Mouse (Mus musculus): ENCODE data around the gene Atp23. TPM values are rescaled to one million over a fixed set of nuclear protein-coding genes. Genes with fewer than 3 reads are reported as not detected.
A peak's percentile ranks its signal among the peaks of the same experiment; 100 is the strongest.

Gene Atp23
- total RNA-seq (2021): 10 to 100 TPM; 11.1 to 11.6 TPM
- long read RNA-seq, experiment 1, transcript Atp23-202 (6 exons, 1,043 nt): major isoform, 16 of 27 reads
- long read RNA-seq, experiment 1, partial matches to known transcripts: 5 of 27 reads
- long read RNA-seq, experiment 1, other reads (novel, unspliced or antisense): 3 of 27 reads
- long read RNA-seq, experiment 2, transcript Atp23-202 (6 exons, 1,043 nt): major isoform, 6 of 14 reads
- long read RNA-seq, experiment 2, partial matches to known transcripts: 4 of 14 reads
- long read RNA-seq, experiment 2, other reads (novel, unspliced or antisense): 4 of 14 reads

DNA sequence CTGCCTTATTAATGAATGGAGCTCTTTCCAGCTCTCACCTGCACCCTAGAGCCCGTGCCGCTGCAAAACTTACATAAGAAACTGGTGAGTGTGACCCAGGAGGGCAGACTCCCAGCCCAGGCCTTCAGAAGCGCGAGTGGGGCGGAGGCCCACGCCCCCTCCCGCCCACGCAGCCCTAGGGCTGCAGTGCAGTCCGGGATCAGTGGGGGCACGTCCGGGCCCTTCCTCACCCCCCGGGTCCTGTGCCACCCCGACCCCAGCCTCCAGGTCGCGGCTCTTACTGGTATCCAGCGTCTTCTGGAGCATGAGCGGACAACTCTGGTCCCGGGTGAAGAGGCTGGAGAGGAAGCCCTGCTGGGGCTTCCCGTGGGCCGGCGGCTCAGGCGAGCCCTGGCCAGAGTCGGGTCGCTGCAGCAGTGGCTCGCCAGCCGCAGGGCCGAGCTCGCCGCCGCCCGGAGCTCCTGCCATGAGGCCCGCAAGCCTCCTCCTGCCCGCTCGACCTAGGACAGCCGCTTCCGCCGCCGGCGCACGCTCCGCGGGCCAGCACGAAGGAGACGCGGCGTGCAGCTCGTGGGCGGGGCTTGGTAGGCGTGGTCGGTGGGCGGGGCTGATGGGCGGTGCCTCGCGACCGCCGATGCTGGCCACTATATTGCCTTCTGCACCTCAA, at the start of gene Atp23:
Gene Atp23 (minus strand): TSS at position 535 of the 667 bp plus-strand sequence.
- DNase-seq (ENCODE audit: low spot score in 2 of 2): peak; percentile 82 to 91

DNA sequence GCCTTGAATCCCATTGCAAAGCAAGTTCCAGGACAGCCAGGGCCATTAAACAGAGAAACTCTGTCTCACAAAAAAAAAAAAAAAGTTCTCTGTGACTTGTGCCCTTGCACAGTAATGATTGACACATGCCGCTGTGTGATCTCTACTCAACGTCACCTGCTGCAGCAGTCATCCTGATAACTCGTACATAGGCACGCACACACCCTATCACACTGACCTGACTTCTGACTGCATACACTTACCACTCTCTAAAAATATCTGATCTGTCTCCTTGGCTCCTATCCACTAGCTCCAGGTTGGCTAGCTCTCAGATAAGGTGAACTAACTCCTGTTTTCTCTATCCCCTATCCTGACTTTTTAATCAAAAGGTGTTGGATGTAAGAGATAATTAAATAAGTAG, 49.4 kb upstream of the Atp23 start:
- no peak for DNase-seq (ENCODE audit: low spot score in 2 of 2)

DNA sequence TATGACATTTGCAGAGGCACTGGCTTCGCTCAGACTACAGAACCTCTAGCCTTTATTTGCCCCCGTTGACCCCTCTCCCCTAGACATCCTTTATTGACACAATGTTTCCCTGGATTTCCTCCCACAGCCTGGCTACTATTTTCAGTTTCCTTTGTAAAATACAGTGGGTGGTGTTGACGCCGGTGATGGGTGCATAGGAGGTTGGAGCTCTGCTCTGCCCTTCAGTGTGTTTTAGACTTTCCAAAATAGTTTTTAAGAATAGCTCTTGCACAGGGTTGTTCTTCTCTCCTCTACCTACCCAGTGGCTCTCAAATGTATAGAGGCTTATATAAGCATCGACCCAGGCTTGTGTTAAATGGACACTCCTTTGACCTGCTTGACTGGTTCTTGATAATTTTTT, 48.7 kb upstream of the Atp23 start:
- DNase-seq (ENCODE audit: low spot score in 2 of 2): no peak

DNA sequence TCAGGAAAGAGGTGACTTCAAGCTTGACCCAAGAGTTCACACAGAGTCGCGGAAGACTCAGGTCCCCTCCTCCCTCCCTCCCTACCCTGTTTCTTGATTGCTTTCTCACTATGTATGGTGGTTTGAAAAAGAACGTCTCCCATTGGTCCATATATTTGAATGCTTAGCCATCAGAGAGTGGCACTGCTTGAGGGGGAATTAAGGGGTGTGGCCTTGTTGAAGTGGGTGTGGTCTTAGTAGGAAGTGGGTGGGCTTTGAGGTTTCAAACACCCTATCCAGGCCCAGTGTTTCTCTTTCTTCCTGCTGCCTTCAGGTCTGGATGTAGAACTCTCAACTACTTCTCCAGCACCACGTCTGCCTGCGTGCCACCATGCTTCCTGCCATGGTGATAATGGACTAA, 44.4 kb upstream of the Atp23 start:
- no peak for DNase-seq (ENCODE audit: low spot score in 2 of 2)

DNA sequence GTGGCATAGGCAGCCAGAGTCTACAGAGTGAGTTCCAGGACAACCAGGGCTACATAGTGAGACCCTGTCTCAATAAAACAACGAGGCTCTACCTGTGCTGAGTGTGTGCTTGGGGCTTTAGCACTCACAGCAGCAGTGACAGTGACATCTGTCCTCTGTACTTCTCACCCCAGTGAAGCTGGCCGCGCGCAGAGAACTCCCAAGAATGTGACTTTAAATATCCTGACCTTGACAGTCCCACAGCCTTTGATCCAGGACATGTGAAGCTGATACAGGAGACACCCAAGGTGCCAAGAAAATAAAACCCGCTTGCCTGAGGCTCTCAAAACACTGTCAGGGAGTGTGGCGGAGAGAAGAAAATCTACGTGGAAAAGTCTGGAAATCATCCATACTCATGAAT, 39.8 kb upstream of the Atp23 start:
- no peak for DNase-seq (ENCODE audit: low spot score in 2 of 2)

DNA sequence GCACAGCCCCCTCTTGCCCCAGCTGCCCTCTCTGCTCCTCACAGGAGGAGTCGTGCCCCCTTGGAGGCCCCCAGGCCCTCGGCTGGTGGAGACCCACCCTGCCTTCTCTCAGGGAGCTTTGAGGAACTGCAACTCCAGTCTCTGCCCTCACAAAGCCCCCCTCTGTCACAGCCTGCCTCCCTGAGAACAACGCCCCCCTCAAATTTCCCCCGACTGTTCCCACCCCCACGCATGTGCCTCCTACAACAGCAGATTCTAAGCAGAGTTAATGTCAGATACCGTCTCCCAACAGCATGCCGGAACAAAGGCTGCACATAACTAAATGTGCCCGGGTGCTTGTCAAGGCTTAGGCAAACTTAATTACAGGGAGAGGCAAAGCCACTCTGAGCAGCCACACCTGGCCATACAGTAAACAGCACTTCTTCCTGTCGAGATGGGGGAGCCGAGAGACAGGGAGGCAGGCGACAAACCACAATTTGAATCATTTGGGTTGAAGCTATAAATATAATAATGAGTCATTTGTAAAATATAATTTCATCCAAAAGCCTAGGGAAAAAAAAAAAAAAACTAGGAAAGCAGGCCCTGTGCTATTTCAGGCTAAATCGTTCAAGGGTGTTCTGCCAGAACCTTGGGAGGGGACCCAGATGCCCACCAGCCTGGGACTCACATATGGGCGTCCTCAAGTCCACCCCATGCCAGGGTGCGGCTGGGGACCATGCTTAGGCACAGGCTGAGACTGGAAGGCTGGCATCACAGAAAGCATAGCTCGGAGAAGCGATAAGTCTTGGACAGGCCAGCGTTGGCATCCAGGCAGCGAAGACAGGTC, 34.6 kb upstream of the Atp23 start:
- DNase-seq (ENCODE audit: low spot score in 2 of 2): no peak

DNA sequence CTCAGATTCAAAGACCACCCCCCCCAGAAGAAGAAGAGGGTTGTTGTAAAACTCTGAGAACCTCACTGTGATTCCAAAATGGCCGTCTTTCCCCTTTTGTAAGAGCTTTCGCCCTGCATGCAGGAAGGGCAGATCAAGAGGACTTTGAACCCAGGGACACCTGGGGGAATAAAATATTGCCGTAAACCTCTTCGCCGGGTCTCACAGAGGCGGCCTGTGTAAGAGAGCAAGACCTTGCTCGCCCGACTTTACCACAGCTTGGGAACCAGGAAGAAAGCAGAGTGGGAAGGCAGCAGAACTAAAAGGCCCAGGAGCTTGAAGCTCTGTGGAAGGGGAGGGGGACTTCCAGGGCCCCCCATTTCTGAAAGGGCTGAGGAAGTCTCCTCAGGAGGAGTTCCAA, 34.0 kb upstream of the Atp23 start:
- DNase-seq (ENCODE audit: low spot score in 2 of 2): no peak

DNA sequence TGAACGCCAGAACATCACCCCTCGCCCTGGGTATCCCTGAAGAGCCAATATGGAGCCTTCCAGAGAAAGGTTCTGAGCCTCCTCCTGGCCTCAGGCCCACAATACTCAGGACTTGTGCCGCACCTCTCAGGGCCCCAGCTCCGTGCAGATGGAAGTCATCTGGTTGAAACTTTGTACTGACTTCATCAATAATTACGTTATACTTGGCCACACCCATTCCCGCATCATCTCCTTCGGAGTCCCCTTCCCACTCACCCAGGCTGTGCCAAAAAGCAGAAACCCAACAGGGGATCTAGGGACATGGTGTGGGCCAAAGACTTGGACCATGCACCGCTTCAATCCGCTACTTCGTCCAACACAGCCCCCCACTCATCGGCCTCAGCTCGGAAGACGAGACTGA, 33.4 kb upstream of the Atp23 start:
- no peak for DNase-seq (ENCODE audit: low spot score in 2 of 2)

DNA sequence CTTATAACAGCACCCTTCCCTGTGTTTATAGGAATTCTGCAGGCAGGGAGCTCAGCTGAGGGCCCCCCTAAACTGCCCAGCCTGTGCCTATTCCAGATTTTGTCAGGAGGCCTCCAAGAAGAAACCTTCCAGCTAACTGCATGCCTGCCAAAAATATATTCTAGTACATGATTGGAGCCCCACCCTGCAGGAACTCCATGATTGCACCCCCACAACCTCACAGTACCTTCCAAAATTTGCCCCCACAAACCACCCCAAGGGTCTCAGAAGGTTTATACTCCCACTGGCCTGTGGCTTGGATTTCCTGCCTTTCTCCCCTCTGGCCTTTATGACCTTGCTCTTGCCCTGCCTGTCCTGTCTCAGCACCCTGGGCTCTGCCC, 30.6 kb upstream of the Atp23 start:
- DNase-seq (ENCODE audit: low spot score in 2 of 2): no peak

DNA sequence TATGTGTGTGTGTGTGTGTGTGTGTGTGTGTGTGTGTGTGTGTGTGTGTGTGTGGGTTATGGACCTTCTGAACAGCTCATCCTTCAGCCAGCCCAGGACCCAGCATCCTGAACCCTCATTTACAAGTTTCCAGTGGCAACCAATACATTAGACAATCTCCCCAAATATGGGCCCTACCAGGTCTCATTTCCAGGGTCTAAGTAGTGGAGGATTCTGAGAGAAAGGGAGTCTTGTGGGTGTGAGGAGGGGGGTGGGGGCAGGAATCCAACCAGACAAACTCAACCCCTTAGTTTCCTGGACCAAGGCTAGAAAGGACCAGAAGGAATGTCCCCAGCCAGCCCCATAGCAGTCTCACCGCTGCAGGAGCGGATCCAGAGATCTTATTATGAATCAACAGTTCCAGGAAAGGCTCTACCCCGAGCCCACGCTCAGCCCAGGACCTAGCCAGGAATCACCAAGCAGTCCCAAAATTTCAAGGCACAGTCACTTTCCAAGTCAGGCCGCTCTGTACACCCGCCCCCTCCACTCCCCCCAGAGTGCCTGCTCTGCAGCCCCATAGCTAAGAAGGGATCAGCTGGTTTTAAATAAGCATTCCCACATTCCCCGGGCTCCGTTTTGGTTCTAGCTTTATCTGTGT, 30.1 kb upstream of the Atp23 start:
- DNase-seq (ENCODE audit: low spot score in 2 of 2): no peak

DNA sequence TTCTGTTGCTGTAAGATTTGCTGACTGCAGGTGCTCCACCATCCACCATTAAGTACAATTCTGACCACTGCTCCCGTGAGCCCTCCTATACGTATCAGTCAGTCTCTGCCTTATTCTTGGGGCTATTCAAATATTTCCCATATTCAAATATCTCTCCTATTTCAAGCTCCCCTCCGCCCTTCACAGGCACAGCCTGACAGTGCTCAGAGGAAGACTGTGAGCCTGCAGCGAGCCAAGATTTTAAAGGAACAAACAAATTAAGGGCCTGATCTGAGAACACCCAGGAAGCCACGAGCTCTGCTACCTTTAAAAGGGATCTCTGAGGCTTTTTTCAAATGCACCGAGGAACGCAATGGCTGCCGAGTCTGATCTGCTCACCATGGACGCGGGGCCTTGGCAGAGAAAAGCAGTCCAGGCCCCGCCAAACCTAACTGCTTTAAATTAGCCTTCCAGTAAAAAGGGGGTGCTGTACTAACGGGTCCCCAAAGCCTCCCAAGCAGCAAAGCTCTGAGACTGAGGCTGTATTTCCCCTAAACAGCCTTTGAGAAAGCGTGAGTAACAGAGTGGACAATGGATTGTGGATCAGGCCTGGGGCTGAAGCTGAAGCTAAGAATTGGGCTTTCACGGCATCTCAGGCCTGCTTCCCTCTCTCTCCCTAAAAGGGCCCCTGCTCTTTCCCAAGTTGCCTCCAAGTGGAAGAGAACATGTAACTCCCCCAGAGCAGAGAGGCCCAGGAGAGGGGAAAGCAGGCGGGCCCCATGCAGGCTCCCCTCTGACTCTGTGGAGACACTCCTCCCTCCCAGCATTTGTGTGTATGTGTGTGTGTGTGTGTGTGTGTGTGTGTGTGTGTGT, 29.3 kb upstream of the Atp23 start:
- no peak for DNase-seq (ENCODE audit: low spot score in 2 of 2)

DNA sequence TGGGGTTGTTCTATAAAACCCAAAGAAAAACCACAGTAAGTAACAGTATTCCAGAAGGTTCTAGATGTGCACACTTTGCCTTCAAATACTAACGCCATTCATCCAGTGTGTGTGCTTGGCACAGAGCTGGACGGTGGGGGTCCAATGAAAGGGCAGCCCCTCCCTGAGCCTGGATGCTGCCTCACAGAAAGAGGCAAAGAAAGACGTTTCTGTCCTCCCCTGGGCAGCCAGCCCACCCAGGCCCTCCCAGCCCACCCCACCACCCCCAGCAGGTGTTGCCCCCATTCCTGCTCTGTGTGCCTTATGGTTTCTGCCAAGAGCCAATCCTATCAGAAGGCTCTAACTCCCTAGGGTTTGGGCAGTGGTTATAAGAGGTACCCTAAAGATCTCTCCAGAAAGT, 28.4 kb upstream of the Atp23 start:
- DNase-seq (ENCODE audit: low spot score in 2 of 2): no peak

DNA sequence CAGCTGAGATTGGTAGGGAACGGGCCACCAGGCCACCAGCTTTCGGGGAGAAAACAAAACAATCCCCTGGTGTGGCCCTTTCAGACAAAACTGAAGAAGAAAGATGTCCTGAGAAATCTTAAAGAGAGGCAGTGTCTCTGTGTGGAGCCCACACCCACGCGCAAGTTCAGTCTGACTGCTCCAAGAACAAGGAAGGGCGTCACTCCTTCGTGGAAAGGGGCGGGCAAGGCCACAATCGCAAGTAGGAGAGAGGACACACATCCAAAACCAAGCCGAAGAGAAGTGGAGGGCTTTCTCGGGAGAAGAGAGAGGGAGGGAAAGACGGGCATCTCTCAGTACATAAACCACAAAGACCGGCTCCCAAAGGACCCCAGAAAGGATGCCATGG, 27.7 kb upstream of the Atp23 start:
- DNase-seq (ENCODE audit: low spot score in 2 of 2): no peak

DNA sequence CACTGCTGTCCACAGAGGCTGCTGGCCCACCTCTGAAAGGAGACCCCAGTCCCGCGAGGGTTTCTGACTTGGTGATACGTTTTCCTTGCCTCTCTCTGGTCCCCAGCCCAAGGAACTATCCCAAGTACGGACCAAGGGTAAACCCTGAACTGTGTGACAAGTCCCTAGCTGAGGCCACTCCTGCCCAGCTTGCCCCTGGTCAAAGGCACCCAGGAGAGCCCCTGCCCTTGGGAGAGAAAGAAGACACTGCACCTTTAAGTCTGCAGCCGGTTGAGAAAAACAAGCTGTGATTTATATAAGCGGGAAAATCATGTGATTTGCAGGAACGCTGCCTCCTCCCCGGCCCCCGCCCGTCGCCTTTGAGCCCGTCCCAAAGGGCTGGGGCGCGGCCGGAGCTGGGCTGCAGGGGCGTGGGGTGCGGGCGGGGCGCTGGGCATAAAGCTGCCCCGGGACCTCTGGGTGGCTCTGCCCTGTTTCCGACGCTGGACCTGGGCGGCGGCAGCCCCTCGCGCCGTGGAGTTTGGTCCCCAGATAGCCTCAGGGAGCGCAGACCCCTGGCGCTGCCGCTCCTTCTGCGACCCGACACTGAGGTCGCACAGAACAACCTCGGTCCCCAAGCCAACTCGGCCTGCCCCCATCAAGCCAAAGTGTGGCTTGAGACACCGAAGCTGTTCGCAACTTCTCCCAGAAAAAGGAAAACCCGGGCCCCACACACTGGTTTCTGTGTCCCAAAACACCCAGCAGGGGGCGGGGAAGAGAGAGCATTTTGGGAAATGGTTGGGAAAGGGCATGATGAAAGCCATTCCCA, 27.1 kb upstream of the Atp23 start:
- DNase-seq (ENCODE audit: low spot score in 2 of 2): peak; percentile 46 to 75

DNA sequence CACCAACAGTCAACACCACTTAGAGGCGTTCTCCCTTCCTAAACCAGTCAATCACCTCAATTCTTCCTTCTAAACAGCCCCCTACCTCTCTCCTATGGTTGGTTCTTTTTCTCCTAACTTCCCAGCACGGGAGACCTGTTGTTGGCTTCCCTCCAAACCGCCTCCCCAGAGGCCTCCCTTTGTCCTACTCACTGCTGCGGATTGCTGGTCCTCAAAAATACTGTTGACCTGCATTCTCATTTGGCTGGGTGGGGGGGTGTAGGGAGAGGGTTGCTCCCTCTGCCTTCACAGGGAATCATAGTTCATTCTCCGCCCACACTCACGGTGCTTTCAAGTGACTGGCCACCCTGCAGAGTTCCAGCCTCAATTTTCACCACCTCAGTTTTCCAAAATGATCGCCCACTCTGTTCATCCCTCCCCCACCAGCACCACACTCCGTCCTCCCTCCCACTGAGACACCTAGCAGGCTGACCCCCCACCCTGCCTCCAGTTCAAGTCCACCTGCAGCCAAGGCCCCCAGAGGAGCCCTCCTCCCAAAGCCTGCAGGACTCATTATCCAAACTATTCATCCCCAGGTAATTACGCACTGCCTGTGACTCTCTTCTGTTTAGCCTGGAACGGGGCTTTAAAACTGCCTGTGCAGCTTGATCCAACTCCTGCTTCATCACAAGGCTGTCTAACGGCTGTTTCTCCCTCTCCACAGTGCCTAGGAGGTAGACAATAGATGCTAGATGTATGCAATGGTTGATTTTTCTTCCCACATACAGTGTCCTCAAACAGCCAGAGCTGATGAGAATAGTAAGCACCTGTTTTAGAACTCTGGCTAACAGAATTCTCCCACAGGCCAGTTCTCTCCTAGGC, 26.2 kb upstream of the Atp23 start:
- DNase-seq (ENCODE audit: low spot score in 2 of 2): no peak

DNA sequence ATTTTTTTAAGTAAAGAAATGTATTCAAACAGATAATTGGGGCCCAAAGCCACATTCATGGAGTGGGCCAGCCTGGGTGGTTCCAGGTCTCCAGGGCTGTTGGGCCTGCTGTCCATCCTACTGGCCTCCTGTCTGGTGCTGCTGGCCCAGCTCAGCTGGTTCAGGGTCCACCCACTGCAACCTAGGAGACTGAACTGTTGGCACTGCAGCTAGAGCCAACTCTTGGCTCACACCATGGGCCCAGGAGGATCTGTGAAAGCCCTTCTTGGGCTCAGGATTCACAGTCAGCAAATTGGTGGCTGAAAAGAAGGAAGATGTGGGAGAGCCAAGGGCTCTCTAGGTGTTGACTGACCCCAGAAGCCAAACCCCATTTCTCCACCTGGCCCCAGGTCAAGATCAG, 24.2 kb upstream of the Atp23 start:
- no peak for DNase-seq (ENCODE audit: low spot score in 2 of 2)

DNA sequence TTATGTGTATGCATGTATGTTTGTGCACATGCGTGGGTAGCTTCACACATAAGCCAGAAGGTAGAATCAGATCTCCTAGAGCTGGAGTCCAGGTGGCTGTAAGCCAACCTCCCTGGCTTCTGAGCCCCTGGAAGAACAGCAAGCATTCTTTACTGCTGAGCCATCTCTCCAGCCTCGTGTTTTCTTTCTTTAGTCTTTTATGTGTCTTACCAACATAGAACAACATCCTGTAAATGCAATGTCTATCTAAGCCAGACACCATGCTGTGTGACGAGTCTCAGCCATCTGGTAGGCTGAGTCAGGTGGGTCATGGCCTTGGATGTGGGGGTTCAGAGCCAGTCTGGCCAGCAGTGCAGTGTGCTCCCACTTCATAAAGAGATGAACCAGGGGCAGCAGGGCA, 22.9 kb upstream of the Atp23 start:
- no peak for DNase-seq (ENCODE audit: low spot score in 2 of 2)

DNA sequence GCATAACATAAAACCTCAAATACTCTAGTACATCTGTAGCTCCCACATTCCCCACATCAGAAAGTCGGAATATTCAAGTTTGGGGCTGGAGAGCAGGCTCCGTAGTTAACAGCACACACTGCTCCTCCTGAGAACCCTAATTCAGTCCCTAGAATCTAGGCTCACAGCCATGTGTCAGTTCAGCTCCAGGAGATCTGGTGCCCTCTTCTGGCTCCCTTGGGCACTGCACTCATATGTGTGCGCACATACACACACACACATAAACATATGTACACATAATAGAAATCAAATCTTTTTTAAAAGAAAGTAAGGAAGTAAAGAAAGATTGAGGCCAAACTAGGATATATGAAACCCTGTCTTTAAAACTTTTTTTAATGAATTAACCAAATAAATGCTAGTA, 19.1 kb upstream of the Atp23 start:
- DNase-seq (ENCODE audit: low spot score in 2 of 2): no peak

DNA sequence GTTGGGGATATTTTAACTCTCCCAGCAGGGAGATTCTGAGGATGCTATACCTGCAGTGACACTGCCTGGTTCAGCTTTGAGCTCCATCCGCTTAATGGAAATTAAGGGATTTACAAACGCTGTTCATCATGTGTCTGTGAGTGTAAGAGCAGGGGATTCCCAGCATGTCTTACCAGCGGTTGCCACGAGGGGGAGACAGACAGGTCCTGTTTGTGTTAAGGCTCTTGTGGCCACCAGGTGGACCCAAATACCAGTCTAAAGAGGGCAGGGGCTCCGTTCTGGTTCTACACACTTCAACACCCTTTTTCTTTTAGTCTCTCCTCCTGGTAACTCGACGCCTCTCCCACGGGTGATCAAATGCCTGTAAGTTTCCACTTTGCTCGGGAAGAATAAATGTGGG, 17.9 kb upstream of the Atp23 start:
- peak; percentile 81 to 86 for DNase-seq (ENCODE audit: low spot score in 2 of 2)

All from adrenal gland, postnatal 4 days (tissue).